Mouse (Mus musculus) mesoderm, embryonic 11.5 days (tissue): ENCODE measurements around the gene Diaph3.
A peak's percentile ranks its signal among the peaks of the same experiment; 100 is the strongest.
"Not testable (repeated sequence)": the region's sequence is repeated elsewhere in the genome, so short reads cannot be mapped to it uniquely, and the experiment has no call there.

Experiments
- DNase-seq: peaks from one replicate; pipeline ENCODE4 v3.0.0-alpha.2; 2012; ENCODE audit warnings: low read depth, low spot score

Gene Diaph3

DNA sequence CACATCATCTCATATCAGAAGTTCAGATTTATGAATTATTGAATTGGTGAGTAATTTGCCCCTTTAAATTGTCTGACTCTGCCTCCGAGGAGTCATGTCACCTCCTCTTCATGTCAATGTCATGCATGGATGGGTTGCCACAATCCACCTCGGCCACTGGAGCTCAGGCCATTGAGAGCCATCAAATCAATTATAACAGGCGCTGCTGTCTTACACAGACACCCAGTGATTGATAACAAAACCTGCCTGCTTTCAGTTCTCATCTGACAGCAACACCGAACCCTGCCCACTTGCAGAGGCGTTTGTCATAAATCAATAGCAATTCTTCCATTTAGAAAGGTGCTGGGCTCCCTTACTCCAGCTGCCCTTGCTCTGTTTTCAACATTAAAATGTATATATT lies 402.1 kb downstream of the Diaph3 start:
- DNase-seq, result peak; percentile 46

DNA sequence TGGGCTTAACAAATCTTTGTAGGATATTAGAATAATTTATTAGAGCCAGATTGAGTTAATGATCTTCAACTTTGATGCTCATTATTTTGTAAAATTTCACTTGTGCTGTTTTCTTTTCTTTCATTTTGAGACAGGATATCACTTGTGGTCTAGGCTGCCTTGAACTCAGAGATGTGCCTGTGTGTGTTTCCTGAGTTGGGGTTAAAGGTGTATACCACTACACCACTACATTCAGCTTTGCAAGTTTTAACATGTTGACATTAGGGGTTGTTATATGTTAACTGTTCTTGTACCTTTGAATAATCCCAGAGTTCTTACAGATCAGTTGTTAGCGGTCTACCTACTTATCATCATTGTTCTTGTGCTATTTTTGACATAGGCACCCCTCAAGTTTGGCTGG lies 404.4 kb downstream of the Diaph3 start:
- DNase-seq, result no peak

DNA sequence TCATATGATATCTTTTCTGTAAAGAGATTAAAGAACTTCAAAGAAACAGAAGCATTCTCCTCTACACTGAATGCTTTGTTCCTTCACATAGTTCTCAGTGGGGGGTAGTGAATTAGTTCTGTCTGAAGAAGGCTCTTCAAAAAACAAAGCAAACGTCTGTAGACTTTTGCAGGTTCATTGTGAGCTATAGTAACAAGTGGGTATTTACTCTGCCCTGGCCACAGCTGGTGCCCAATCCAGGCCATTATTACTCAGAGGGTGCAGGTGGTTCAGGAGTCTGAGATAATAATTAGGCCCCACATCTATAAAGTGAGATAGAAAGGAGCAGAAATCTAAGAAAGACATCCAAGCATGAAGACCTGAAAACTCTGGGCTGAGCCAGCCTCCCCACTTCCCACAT lies 409.7 kb downstream of the Diaph3 start:
- no peak for DNase-seq

DNA sequence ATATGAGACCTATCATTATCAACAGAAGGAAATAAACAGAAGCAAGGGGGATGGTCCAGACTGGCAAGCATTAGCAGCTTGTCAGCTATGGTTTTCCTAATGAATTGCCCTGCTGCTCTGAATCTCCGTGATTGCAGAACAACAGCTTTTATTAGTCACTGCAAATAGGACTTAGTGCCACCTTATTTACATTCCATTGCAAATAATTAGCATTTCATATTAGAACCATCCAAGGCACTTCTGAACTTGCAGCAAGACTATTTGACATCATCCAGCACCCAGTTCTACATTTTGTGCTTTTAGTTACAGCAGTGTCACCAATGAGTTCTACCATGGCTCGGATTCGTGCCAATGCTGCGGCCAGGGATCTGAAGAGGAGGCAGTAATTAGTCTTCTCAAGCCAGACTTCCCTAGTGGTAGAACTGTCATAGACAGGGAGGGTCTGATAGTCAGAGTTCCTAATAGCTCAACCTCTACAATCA lies 411.4 kb downstream of the Diaph3 start:
- DNase-seq, result no peak

DNA sequence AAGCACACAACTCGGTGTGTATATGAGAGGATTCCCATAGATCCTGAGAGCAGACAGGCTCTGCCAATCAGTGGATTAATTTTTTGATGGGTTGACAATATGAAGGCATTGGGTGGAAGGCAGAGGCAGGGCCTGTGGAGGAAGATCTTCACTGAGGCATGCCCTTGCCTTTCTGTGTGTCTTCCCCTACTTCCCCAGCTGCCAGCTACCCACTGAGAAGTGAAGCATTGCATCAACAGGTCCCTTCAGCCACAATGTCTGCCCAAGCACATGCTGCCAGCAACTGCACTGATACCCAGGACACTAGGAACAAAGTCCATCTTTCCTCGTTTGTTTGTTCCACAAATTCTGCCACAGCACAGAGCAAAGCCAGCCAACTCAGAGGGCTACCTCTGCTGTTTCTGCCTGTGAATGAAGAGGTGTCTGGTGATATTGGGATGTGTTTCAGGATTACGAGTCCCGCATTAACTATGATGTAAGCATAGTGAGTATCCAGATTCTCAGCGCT lies 413.4 kb downstream of the Diaph3 start:
- DNase-seq, result no peak

DNA sequence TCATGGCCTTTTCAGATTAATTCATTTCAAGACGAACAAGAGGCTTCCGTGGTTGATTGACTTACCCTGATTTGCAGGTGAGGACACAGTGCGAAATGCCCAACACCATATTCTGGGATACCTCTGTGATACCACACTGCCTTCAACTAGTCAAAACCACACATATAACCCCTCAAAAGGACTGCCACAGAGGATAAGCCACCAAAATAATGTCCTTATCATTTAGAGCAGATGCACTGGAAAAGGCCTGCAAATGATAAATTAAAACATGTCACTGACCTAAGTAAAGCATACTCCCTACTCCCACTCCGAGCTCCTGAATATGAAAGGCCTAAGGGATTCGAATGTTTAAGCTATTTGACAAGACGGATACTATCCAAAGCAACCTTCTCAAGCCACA lies 419.3 kb downstream of the Diaph3 start:
- no peak for DNase-seq

DNA sequence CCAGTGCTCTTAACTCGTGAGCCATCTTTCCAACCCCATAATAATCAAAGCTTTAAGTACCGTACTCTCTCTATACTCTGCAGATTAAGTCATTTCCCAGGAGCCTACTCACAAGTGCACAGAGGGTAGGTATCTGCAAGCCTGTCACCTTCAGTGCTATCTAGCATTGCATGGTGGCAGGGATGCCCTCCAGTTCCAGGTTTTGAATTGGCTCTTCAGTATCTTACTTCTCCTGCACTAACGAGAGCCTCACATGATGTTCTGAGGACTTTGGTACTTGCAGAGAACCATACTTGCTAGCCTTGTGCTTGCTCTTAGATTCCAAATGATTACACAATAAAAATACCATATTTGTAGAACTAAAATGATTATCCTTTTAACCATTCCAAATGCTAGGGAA lies 420.0 kb downstream of the Diaph3 start:
- DNase-seq, result no peak

DNA sequence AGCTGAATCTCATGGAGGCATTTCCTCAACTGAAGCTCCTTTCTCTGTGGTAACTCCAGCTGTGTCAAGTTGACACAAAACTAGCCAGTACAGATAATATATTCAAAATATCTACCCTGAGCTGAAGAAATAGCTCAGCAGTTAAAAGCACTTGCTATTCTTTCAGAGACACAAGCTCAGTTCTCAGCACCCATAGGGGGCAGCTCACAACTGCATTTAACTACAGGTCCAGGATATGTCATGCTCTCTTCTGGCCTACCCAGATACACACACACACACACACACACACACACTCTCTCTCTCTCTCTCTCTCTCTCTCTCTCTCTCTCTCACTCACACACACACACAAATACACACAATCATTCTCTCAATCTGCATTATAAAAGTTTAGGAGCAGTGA lies 420.6 kb downstream of the Diaph3 start:
- not testable (repeated sequence) for DNase-seq

DNA sequence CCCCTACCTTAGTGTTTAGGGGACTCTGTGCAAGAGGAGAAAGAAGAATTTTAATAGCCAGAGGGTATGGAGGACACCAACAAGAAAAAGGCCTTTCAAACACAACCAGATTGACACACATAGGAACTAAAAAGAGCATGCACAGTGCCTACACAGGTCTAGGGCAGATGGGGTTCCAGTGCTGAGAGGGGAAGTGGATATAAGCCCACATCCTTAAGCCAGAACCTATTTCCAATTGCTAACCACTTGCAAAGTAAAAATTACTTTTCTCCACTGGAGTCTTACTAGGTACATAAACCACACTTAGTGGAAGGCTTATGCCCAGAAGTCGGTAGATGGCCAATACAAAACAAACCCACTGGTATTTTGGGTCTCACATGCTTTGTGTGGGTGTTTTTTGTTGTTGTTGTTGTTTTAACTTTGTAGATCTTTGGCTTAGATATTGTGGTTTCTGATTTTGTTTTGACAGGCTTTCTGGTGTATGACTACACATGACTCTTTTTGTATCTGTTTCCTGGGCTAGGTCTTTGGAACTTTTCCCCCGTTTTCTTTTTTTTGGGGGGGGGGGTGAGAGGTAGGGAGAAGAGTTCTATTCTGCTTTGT lies 426.8 kb downstream of the Diaph3 start:
- no peak for DNase-seq

DNA sequence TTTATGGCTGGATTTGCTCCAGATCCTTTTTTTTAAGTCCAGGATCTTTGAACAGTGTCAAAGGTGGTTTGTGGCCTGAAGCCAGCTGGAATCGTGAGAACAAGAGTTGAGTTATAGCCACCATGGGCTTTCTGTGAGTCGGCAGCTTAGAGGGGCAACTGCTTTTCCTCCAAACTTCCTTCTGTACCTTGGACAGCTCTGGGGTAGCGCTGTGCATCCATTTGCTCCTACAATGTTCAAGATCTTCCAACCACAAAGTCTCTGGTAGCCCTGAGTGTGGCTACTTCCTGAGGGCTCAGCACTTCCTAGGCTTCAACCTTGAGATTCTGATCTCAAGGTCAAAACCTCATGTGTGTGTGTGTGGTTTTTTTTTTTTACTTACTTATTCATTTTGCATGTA lies 437.0 kb downstream of the Diaph3 start:
- DNase-seq, result no peak

DNA sequence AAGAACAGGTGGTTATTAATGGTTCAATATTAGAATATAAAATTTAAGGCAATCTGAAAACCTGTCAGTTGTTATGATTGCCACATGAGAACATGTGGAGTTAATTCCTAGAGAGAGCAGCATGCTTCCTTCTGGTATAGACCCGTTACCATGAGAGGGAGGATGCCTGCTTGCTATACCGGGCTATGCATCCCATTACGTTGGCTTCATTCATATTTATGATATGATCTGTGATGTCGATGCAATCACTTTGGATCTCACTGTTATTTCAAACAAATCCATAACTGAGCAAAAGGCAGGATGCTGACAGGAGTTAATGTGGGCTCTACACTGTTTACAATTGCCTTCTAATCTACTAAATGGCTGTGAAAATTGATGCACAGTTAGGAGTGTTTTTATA lies 439.9 kb downstream of the Diaph3 start:
- no peak for DNase-seq

DNA sequence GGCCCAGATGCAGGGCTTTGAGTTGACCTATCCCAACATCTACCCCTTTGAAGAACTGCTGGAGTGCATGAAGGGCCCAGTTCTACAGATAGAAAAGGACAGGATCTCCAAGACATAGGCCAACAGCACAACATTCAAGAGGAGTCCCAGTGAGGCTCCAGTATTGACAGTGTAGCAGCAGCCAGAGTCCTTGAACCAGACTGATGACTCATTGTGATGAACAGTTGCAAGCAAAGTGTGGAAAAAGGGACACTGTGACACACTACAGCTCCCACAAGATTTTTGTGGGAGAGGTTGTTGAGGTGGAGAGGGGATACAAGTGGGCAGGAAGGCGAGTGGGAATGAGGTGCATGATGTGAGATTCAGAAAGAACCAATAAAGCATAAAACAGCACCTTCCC lies 443.1 kb downstream of the Diaph3 start:
- no peak for DNase-seq

DNA sequence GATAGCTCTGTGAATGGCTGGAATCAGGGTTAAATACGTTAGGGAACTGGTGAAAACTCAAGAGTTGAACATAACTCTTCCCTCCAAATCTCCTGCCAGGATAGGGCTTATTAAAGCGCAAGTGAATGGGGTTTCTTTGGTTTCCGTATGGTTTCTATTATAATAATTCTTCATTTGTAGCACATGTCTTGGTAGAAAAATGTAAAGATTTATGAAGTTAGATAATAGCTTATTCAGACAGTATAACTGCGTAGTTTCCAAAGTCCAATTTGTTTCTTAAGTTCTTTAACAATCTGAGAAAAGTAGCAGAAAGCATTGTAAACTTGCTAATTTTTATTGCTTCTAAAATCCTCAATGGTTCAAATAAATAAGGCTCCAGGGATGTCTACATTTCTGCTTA lies 448.3 kb downstream of the Diaph3 start:
- no peak for DNase-seq

DNA sequence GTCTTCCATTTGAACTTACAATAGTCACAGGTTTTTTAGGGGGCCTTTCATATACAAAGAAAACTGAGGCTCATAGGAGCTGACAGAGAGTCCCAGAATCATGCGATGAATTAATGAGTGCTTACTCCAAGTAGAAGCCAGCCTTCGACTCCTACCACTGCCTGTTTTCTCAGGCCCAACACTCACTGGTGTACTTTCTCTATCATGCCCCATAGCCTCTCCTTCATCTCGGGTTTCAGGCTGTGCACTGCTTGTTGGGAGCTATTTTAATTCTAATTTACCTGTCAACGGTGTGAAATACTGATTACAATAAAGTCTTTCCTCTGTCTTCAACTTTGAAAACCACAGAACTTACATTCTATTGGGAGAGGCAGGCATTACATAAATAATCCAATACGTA lies 449.7 kb downstream of the Diaph3 start:
- no peak for DNase-seq

DNA sequence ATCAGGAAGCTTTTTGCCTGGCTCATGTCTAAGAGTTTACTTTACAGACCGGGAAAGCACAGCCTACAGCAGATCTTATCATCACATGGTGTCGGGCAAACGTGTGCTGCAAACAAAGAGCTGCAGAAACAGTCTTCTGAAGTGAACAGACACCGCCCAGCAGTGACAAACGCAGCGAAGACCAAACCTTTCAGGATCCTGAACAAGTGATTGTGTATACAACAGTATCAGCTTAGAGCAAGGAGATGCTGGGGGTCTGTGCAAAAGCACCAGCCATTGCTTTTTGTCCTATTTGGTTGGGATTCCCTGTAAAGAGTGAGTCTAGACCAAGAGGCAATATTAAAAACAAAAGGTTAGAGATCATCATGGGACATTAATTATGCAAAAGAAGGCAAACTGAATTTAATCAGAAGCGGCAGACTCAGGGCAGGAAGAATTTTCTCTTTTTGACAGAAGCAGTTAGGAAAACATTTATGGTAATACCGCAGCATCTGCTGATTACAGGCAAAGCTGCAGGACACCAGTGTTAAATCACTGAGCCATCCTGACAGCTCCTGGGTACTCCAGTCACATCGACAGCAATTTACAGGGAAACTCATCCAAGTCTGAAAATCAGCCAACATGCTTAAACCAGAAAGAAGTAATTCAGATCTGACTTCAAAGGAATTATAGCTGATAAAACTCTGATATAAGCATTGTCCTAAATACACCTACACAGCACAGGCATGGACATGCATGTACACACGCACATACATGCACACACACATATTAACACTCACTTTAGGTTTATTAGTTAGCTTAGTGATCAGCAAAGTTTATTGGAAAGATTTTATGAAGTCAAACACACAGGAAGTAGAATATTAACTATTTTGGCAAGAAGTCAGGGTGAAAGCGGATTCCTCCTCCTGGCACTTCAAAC lies 456.2 kb downstream of the Diaph3 start:
- peak; percentile 6 for DNase-seq

DNA sequence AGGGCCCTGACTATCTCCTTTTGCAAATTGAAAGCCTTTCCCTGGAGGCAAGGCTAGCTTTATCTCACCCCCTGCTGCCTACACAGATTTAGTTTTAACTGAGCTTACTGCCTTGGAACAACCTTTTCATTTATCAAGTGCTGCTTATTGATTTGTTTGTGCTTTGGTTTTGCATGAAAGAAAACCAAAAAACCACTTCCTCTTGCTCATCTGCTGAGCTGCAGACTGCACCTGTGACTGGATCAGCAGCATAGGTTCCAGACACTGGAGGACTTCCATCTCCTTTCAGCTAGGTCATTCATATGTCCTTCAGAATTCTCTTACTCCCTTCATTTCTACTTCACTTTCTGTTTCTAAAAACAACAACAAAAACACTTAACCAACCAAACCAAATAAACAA lies 459.1 kb downstream of the Diaph3 start:
- no peak for DNase-seq

DNA sequence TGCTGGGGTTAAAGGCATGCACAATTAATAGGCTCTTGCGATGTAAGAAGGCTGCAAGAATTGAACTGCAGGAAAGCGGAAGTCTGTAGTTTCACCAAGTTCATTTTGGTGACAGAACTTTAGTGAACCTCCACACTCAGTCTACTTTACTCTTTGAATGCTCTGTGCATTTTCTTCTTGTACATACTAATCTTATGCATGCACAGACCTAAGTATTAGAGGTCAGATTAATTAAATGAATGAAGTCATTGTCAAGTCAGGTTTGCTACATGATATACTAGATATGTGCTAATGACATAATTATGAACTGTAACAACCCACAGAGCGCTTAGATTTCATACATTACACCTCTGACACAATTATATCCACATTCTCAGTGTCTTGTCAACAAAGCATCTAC lies 462.0 kb downstream of the Diaph3 start:
- no peak for DNase-seq

DNA sequence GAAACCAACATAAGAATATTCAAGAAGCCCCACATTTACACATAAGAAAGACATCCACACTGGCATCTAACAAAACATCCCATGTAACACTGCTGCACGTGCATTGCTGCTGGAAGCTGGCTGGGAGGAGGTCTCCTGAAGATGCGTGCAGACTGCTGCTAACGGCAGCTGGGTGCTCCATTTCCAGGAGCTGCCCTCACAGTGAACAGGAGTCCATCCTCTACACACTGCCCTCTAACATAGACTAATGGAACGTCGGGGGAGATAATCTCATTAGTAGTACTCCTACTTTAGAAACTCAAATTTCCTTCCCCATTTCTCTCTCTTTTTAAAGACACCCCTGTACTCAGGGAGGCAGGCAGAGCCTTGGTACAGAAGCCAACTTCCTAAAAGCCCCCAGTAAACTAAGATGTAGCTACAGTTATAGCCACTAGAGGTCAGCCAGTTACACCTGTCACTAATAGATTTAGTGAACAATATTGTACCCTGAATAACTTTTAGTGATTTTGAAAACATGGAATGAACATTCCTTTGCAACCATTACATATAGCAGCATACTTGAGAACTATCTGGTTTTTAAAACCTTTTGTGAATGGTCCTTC lies 462.8 kb downstream of the Diaph3 start:
- DNase-seq, result no peak

DNA sequence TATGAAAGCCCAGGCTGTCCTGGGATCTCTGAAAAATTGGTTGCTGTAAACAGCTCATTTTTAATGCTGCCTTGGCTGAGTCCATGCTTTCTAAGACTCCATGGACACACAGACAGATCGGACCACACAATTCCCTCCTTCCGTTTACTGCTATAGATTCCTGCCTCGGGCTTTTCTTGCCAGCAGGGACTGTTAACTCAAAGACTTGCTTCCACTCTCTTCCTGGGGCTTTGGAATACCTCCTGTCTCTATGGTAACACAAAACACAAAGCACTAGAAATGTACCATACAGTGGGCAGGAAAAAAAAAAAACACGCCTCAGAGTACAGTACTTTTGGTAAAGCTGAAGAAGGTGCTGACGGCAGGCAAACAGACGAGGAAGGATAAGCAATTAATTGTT lies 464.0 kb downstream of the Diaph3 start:
- DNase-seq, result peak; percentile 10

DNA sequence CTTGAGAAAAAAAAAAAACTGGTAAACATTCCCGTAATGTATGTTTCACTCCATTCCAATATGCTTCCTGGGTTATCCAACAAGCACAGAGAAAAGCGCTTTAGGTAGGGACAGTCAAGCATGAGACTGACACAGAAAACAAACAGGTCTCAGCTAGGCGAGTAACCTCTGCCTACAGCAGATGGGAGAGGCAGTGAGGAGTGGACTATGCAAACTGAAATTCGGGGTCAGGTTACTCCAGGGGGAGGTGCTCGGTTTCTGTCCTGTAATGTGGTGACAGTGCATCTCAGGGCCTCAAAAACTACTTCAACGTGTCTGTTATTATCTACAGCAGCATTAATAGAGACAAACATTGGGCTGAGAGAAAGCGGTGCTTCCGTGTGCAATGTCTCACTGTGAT lies 465.7 kb downstream of the Diaph3 start:
- DNase-seq, result no peak

DNA sequence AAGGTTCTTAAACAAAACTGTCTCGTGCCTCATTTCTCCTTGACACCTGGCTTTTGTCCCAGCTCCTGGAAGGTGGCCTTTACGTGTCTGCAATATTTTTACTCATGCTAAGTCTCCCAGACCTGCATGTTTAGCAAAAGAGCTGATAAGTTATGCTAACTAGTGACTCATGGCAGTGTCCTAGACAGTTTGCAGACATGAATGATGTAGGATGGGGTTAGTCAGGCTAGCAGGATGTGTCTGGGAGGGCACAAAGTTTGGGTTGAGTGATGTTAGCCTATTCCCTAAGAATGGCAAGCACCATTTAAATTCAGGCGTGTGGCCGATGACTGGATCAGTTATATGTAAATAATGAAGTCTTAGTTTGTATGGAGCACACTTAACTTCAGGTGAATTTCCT lies 478.2 kb downstream of the Diaph3 start:
- DNase-seq, result no peak

DNA sequence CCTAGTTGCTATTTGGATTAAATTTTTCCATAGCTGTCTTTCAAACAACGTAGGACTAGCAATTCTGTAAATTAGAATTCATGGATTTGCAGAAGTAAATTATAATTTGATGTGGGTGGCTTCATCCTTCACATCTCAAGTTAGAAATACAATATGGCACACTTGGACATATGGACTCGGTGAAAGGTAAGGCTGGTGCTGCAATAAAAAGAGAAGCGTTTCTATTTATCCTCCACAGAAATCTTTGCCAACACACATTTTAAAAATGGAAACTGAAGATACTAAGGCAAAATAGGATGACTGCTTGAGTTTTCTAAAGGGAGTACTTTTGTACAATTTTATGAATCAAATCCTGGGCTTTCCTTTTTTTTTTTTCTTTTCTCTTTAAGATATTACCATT lies 480.5 kb downstream of the Diaph3 start:
- no peak for DNase-seq

DNA sequence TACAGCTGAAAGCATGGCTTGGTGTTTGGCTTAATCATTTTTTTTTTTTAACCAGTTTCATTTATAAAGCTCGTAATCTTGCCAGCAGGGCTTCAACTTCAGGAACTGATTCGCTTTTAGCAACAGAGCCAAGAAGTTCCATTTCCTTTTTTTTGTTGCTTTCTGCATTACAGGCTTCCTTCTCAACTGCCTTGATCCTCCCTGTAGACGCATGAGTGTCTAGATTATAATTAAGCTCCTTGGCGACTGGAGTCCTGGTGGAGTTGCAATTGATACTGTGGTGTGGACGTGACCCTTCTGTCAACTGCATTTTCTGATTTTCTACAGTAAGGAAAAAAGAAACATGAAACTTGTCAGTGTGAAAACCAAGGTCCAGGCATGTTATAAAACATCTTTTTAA lies 484.8 kb downstream of the Diaph3 start:
- DNase-seq, result no peak
